Mouse (Mus musculus): ENCODE results near the gene Mrpl55.

DNA sequence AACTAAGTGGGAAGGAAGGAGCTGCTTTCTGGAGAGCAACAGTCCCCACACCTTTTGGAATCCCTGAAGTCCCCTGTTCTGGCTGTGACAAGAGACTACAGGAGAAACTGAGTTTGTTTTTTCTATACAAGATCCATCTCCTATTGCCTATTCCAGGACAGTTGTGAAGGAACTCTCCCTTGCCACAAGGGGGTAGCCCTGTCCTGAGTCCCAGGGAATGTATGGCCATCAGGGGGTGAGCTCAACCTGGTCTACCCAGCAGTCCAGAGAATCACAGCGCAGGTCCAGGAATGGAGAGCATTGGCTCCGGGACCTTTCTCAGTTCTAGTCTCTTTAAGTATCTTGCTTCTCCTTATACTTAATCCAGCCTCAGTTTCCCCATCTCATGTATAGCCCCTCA, 30.5 kb downstream of the Mrpl55 start:
- TF ChIP-seq POLR2A (IDR thresholded peaks at IDR 0.05; ENCODE audit: extremely low read depth, insufficient read depth, low read length) (no peak), CTCF (IDR thresholded peaks at IDR 0.05; ENCODE audit: low read depth, low read length) (no peak)

Measured in liver, adult 2 months (tissue).